Mouse (Mus musculus): ENCODE data around the gene Nynrin. TPM values are rescaled to one million over a fixed set of nuclear protein-coding genes. Genes with fewer than 3 reads are reported as not detected.

Gene Nynrin
- polyA plus RNA-seq, 1 experiment, result 0.41 TPM

DNA sequence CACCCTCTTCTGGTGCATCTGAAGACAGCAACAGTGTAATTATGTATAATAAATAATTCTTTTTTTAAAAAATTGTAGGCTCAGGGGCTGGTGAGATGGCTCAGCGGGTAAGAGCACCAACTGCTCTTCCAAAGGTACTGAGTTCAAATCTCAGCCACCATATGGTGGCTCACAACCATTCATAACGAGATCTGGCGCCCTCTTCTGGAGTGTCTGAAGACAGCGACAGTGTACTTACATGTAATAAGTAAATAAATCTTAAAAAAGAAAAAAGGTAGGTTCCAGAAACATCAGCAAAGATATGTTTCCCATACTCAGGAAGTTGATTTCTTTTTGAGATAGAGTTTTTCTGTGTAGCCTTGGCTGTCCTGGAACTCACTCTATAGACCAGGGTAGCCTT, 11.0 kb upstream of the Nynrin start:
- Histone ChIP-seq H3K4me1 (ENCODE audit: control insufficient read depth, insufficient read depth, low read length) (no peaks in the 10 kb centered on the region), H3K4me3 (ENCODE audit: control insufficient read depth, low read depth, low read length) (no peak overlapping the region), H3K36me3 (ENCODE audit: control insufficient read depth, insufficient read depth, low read length) (no peaks in the 10 kb centered on the region), H3K27me3 (ENCODE audit: control insufficient read depth, insufficient read depth, low read length) (no peaks in the 10 kb centered on the region), H3K27ac (ENCODE audit: control insufficient read depth, insufficient read depth, low read depth, low read length) (no peak overlapping the region)
- TF ChIP-seq CTCF (IDR thresholded peaks at IDR 0.05; ENCODE audit: control insufficient read depth, insufficient read depth, insufficient replicate concordance, low read depth, low read length), result no peak
- TF ChIP-seq POLR2A (IDR thresholded peaks at IDR 0.05; ENCODE audit: control insufficient read depth, low read depth, low read length), result no peak

DNA sequence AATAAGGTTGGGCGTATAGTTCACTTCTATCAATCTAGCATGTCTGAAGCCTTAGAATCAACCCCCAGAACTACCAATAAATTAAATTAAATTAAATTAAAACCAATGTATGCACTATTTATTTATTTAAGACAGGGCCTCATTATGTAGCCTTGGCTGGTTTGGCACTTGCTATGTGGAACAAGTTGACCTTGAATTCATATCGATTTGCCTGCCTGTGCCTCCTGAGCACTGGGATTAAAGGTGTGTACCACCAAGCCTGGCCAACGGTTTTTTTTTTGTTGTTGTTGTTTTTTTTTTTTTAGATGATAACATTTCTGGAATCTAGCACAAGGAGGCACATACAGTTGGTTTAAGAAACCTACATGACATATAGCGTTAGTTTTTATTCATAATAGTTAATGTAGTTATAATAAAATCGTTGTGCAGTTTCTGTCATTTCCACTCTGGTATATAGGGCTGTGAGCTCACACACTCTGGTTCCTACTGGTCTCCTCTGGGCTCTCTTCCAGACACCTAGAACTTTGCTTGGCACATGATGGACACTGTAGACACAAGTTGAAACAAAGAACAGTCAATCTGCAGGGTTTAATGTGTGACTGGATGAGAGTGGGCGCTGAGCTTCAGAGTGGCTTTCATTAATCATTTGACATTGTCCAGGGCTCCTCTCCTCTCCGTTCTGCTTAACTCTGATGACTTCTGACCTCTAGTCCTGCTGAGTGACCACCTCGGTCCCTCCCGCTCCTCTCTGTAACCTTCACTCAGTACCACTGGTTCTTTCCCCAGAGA, 8.1 kb upstream of the Nynrin start:
- H3K4me3 ChIP-seq (ENCODE audit: control insufficient read depth, low read depth, low read length), result no peak overlapping the region
- H3K36me3 ChIP-seq (ENCODE audit: control insufficient read depth, insufficient read depth, low read length), result no peaks in the 10 kb centered on the region
- no peaks in the 10 kb centered on the region for H3K4me1 ChIP-seq (ENCODE audit: control insufficient read depth, insufficient read depth, low read length)
- no peak overlapping the region for H3K27ac ChIP-seq (ENCODE audit: control insufficient read depth, insufficient read depth, low read depth, low read length)
- no peaks in the 10 kb centered on the region for H3K27me3 ChIP-seq (ENCODE audit: control insufficient read depth, insufficient read depth, low read length)
- TF ChIP-seq POLR2A (IDR thresholded peaks at IDR 0.05; ENCODE audit: control insufficient read depth, low read depth, low read length), result no peak
- no peak for TF ChIP-seq CTCF (IDR thresholded peaks at IDR 0.05; ENCODE audit: control insufficient read depth, insufficient read depth, insufficient replicate concordance, low read depth, low read length)

DNA sequence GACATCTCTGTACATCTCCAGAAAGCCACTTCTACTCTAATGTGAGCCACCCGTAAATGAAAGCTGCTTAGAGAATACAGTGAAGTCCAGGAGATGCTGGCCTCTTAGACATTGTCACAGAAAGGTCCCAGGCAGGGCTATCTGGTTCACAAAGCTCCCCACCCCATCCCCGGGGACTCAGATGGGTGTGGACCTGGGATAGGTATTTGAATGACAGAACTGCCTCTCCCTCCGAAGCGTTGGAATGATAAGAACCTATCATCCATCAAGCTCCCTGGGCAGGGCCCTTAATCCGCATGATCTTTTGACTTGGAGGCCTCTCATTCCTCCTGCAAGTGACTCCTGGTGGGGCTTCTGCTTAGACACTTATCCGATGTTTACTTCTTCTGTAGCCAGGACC, 2.9 kb upstream of the Nynrin start:
- no peak for TF ChIP-seq CTCF (IDR thresholded peaks at IDR 0.05; ENCODE audit: control insufficient read depth, insufficient read depth, insufficient replicate concordance, low read depth, low read length)
- TF ChIP-seq POLR2A (IDR thresholded peaks at IDR 0.05; ENCODE audit: control insufficient read depth, low read depth, low read length), result no peak
- no peak overlapping the region for H3K27ac ChIP-seq (ENCODE audit: control insufficient read depth, insufficient read depth, low read depth, low read length)
- H3K4me3 ChIP-seq (ENCODE audit: control insufficient read depth, low read depth, low read length), result no peak overlapping the region
- H3K27me3 ChIP-seq (ENCODE audit: control insufficient read depth, insufficient read depth, low read length), result no peaks in the 10 kb centered on the region
- H3K4me1 ChIP-seq (ENCODE audit: control insufficient read depth, insufficient read depth, low read length), result peaks cover 12% of the 10 kb centered on the region
- H3K36me3 ChIP-seq (ENCODE audit: control insufficient read depth, insufficient read depth, low read length), result no peaks in the 10 kb centered on the region

- no peaks in the 10 kb centered on the region for H3K36me3 ChIP-seq (ENCODE audit: control insufficient read depth, insufficient read depth, low read length)
- TF ChIP-seq POLR2A (IDR thresholded peaks at IDR 0.05; ENCODE audit: control insufficient read depth, low read depth, low read length) (no peak), CTCF (IDR thresholded peaks at IDR 0.05; ENCODE audit: control insufficient read depth, insufficient read depth, insufficient replicate concordance, low read depth, low read length) (no peak)
- H3K4me1 ChIP-seq (ENCODE audit: control insufficient read depth, insufficient read depth, low read length), result peaks cover 12% of the 10 kb centered on the region
- H3K4me3 ChIP-seq (ENCODE audit: control insufficient read depth, low read depth, low read length), result no peak overlapping the region
- H3K27me3 ChIP-seq (ENCODE audit: control insufficient read depth, insufficient read depth, low read length), result no peaks in the 10 kb centered on the region
- no peak overlapping the region for H3K27ac ChIP-seq (ENCODE audit: control insufficient read depth, insufficient read depth, low read depth, low read length)
Measured at GRCm38 (mm10) chr14:55852646-55853551, 911 bp upstream of the Nynrin start.

GRCm38 (mm10) chr14:55854406-55855100, 743 bp downstream of the Nynrin start:
- Histone ChIP-seq H3K36me3 (ENCODE audit: control insufficient read depth, insufficient read depth, low read length) (no peaks in the 10 kb centered on the region), H3K27ac (ENCODE audit: control insufficient read depth, insufficient read depth, low read depth, low read length) (peak overlapping the region; percentile 10; the same call in 1 of the 2 replicates), H3K27me3 (ENCODE audit: control insufficient read depth, insufficient read depth, low read length) (no peaks in the 10 kb centered on the region), H3K4me1 (ENCODE audit: control insufficient read depth, insufficient read depth, low read length) (peaks cover 12% of the 10 kb centered on the region), H3K4me3 (ENCODE audit: control insufficient read depth, low read depth, low read length) (peak overlapping the region; percentile 55)
- no peak for TF ChIP-seq POLR2A (IDR thresholded peaks at IDR 0.05; ENCODE audit: control insufficient read depth, low read depth, low read length)
- TF ChIP-seq CTCF (IDR thresholded peaks at IDR 0.05; ENCODE audit: control insufficient read depth, insufficient read depth, insufficient replicate concordance, low read depth, low read length), result no peak

- peaks cover 12% of the 10 kb centered on the region for H3K4me1 ChIP-seq (ENCODE audit: control insufficient read depth, insufficient read depth, low read length)
Measured at GRCm38 (mm10) chr14:55855101-55855561, 1.3 kb downstream of the Nynrin start.

More at GRCm38 (mm10) chr14:55855101-55855561, 1.3 kb downstream of the Nynrin start:
- H3K27ac ChIP-seq (ENCODE audit: control insufficient read depth, insufficient read depth, low read depth, low read length), result no peak overlapping the region
- TF ChIP-seq CTCF (IDR thresholded peaks at IDR 0.05; ENCODE audit: control insufficient read depth, insufficient read depth, insufficient replicate concordance, low read depth, low read length) (no peak), POLR2A (IDR thresholded peaks at IDR 0.05; ENCODE audit: control insufficient read depth, low read depth, low read length) (no peak)
- no peaks in the 10 kb centered on the region for H3K36me3 ChIP-seq (ENCODE audit: control insufficient read depth, insufficient read depth, low read length)
- peak overlapping the region; percentile 5 for H3K4me3 ChIP-seq (ENCODE audit: control insufficient read depth, low read depth, low read length)
- H3K27me3 ChIP-seq (ENCODE audit: control insufficient read depth, insufficient read depth, low read length), result no peaks in the 10 kb centered on the region
